Mouse (Mus musculus) Patski (cell line): ENCODE measurements at regions not wholly inside any gene's neighbourhood (a gene's known extent, or its start where the extent isn't known, plus 50 kb on each side); places are given as distances from the start of the nearest gene placed in this dataset.

Experiments
- ATAC-seq: fragments of 100-300 bp; one replicate; pipeline ENCODE4 v1.8.0; 2021
- CTCF ChIA-PET: fragments of 350-600 bp; sonication (Branson Sonifier 250); formaldehyde crosslinking; loops from one replicate; lab custom pipeline; 2022; ENCODE audit warnings: inconsistent platforms; lab: Charles Lee
- POLR2A ChIA-PET: fragments of 350-600 bp; sonication (Branson Sonifier 250); formaldehyde crosslinking; loops from one replicate; lab custom pipeline; 2022; ENCODE audit warnings: antibody characterized with exemption, inconsistent platforms; lab: Charles Lee
- DNase-seq: peaks from one replicate; pipeline ENCODE4 v3.0.0-alpha.2; 2011; ENCODE audit warnings: low read depth, low spot score
- H3K27me3 ChIP-seq: fragments of 371-371 bp; one replicate; pipeline ENCODE4 v1.5.1; 2021
- CTCF ChIP-seq: fragments of 100-300 bp; IDR thresholded peaks from one replicate; pipeline ENCODE4 v1.5.1; 2021
- in situ Hi-C: fragments of 300-500 bp; cut with MboI; formaldehyde crosslinking; loops from 3 replicates; pipeline ENCODE4 v1.11.1; 2018; ENCODE audit warnings: low pct_unique_long_range_greater_than_20kb, mixed read lengths

DNA sequence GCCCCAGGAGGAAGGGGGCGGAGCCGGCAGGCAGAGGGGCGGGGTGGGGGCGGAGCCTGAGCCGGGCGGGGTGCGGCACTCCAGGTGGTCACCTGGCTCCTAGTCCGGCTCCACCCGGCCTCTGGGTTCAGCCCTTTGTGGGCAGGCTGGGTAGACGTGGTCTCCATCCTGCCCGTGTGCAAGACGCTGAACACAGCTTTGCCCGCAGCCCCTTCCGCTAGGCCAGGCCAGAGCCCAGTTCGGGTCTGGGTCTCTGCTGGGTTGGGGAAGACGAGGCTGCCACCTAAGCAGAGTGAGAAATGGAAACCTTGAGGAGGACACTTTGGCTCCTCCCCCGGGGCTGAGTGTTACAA lies 161.4 kb upstream of the Nfe2l3 start:
- TF ChIP-seq CTCF: no peak
- ChIA-PET POLR2A (no interaction called here), CTCF (no interaction called here)
- DNase-seq (no peak), ATAC-seq (no peak)
- in situ Hi-C loops: no loop called here
- peaks cover 7% of the 10 kb centered on the region for H3K27me3 ChIP-seq

DNA sequence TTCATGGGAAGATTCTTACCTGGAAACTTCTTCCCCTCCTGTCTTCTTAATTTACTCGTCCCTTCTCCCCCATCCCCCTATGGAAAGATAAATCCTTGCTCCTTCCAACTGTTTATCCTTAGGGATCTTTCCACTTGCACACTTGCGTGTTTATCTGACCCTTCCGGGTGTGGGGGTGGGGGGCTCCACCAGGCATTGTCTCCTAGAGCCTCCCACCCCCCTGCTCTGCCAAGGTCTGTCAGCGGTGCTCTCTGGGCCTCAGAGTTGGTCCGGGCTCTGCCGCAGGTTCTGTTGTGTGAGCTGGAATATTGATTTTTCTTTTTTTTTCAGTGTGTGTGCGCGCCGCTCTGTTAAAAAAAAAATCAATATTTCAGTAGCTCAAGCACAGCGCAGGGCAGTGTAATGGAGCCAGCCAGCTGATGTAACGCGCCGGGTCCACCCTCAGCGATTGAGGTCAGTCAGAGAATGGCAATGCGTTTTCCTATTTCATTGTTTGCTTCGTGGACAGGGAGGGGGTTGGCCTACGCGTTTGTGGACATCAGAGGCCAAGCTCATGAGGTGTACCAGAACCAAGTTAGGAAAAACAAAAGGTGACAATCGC lies 160.2 kb upstream of the Nfe2l3 start:
- TF ChIP-seq CTCF: no peak
- ATAC-seq: no peak
- no peak for DNase-seq
- CTCF ChIA-PET: no interaction called here
- POLR2A ChIA-PET: no interaction called here
- H3K27me3 ChIP-seq: peaks cover 10% of the 10 kb centered on the region
- in situ Hi-C loops: no loop called here

DNA sequence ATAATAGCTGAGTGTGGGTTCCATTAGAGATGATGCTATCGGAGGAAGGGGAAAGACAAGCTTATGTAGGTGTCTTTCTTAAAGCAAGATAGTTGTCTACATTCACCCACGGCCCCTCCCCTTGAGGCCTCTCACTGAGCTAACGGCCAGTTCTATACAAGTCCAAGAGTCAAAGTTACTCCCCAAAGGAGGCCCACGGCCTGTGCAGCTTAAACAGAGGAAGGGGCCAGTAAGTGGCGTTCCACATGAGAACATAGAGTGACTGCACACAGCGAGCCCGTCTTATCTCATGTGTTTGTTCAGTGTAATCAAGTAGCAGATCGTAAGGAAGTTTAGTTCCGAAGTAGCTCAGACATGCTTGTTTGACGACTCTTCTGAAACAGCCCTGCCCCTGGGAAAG lies 153.0 kb upstream of the Nfe2l3 start:
- in situ Hi-C loops: no loop called here

DNA sequence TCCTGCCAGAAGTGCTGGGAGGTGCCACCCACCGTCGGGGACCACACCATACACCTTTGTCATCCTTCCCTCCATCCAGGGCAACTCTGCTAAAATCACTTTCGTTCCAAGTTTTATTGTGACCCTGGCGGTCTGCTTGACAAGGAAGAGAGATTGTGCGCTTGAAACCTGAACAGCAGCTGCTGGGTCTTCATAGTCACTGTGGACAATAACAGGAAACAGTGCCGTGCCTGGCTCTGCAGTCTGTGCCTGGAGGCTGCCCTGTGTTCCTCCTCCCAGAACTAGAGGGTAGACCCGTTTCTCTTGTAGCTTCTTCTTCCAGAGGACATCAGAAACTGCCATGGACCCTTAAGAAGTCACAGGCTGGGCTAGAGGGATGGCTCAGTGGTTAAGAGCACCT lies 152.2 kb upstream of the Nfe2l3 start:
- ATAC-seq (no peak), DNase-seq (no peak)
- POLR2A ChIA-PET: no interaction called here
- in situ Hi-C loops: no loop called here
- CTCF ChIA-PET: no interaction called here
- TF ChIP-seq CTCF: no peak
- H3K27me3 ChIP-seq: peaks cover 4% of the 10 kb centered on the region

More for the DNA sequence above, 153.0 kb upstream of the Nfe2l3 start:
- CTCF ChIA-PET: interaction anchor here (1.0 kb wide), 1 partner anchor 9 kb away, joined by 4 read pairs; no protein-coding TSS in a partner anchor
- ATAC-seq (no peak), DNase-seq (no peak)
- H3K27me3 ChIP-seq: peaks cover 4% of the 10 kb centered on the region
- TF ChIP-seq CTCF: no peak
- POLR2A ChIA-PET: no interaction called here

DNA sequence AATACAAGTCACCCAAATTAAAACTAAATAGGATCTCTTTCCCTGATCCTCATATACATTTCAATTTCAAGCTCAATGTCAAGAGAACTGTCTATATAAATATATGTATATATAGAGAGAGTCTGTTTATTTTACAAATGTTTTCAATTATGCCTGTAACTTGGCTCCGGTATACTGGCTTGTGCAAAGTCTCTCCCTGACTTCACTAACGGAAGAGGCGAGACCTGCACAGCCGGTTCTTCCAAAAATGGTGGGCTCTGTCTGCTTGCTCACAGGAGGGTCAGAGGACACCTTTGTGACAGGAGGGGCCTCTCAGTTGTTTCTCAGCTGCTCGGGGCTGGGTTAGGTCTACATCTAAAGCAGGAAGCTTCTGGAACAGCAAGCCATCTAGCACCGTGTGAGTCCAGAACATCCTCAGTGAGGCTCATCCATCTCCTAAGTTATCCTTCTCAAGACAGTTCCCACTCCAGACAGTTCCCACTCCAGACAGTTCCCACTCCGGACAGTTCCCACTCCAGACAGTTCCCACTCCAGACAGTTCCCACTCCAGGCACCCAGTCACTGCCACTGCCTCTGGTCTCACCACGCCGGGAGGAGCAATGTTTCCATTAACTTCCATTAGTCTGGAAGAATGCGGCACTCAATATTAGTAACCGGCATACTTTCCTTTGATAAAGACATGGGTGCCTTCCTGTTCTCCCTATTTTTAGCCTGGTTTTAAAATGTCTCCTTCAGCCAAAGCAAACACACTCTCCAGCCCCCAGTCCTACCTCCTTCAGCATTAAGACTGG lies 148.4 kb upstream of the Nfe2l3 start:
- POLR2A ChIA-PET: interaction anchor here (0.6 kb wide), 1 partner anchor 12 kb away, joined by 3 read pairs; no protein-coding TSS in a partner anchor
- H3K27me3 ChIP-seq: no peaks in the 10 kb centered on the region
- no peak for TF ChIP-seq CTCF
- ATAC-seq (no peak), DNase-seq (no peak)
- in situ Hi-C loops: no loop called here
- CTCF ChIA-PET: interaction anchor here (1.1 kb wide), 1 partner anchor 43 kb away, joined by 3 read pairs; no protein-coding TSS in a partner anchor

DNA sequence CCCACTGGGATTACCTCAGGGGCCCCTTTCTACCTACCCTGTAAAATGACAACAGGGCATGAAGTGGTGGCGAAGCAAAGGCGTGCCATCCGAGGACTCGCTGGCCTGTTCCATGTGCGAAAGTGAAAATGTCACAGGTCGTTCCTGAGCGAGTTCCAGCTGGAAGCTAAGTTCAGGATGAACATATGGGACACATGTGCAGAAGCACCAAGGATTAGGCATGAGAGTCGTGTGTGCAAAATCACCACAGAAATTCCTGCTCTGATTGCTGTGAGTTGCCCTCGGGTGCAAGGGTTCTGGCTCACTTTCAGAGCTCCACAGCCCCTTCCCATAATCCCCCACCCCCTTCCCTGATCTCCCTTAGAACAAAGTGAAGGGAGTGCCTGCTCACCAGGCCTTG lies 147.6 kb upstream of the Nfe2l3 start:
- H3K27me3 ChIP-seq: no peaks in the 10 kb centered on the region
- TF ChIP-seq CTCF: no peak
- DNase-seq: no peak
- ChIA-PET CTCF (no interaction called here), POLR2A (no interaction called here)
- in situ Hi-C loops: no loop called here
- no peak for ATAC-seq

DNA sequence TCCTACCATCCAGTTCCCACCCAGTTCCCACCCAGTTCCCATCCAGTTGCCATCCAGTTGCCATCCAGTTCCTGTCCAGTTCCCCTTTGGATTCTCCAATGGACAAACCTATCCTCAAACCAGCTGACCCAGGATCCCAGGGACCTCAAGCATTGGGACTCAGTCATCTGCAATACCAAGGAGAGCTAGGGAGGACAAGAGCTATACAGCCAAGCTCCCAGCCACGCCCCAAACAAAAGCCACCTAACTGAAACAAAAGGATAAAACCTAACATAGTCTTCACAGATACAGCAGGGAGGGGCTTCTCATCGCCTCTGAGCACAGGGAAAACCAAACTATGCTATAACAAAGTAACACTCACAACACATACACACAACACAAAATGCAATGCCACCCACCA lies 145.6 kb upstream of the Nfe2l3 start:
- DNase-seq (no peak), ATAC-seq (no peak)
- in situ Hi-C loops: no loop called here
- H3K27me3 ChIP-seq: no peaks in the 10 kb centered on the region
- no peak for TF ChIP-seq CTCF
- ChIA-PET POLR2A (no interaction called here), CTCF (interaction anchor here (1.0 kb wide), 1 partner anchor 9 kb away, joined by 3 read pairs; no protein-coding TSS in a partner anchor)

DNA sequence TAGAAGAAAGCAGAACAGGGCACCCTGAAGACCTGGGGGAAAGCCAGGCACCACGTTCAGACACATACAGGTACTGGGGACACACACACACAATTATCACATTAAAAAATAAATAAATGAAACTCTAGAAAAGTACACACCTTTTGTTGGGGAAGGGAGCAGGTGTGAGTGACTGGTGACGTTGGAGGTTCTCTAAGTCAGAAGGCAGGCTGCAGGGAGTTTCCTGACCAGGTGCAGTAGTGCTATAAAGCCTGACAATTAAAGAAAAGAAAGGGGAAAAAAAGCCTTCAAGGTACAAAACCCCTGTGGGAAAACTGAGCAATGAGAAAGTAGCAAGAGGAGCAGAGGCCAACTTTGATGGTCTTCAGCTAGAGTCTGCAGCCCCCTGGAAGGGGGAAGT lies 145.1 kb upstream of the Nfe2l3 start:
- CTCF ChIA-PET: no interaction called here
- DNase-seq: no peak
- ATAC-seq: no peak
- no peaks in the 10 kb centered on the region for H3K27me3 ChIP-seq
- in situ Hi-C loops: no loop called here
- POLR2A ChIA-PET: no interaction called here
- TF ChIP-seq CTCF: no peak

DNA sequence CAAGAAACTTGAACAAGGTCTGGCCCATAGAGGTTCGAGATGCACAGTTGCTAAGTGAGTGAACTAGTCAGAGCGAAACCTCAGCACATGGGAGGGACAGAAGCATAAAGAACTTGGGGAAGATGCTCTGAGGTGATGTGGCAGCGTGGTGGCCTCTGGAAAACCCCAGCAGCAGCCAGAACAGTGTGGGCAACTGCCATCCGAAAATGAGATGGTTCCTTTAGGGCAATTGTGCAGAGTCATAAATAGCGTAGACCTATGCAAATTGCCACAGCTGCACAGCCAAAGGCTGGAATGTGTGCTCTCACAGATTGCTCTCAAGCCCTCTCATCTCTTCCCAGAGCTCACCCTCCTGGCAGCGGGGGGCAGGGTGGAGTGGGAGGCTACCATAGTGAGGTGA lies 144.7 kb upstream of the Nfe2l3 start:
- ChIA-PET CTCF (no interaction called here), POLR2A (no interaction called here)
- no peak for TF ChIP-seq CTCF

DNA sequence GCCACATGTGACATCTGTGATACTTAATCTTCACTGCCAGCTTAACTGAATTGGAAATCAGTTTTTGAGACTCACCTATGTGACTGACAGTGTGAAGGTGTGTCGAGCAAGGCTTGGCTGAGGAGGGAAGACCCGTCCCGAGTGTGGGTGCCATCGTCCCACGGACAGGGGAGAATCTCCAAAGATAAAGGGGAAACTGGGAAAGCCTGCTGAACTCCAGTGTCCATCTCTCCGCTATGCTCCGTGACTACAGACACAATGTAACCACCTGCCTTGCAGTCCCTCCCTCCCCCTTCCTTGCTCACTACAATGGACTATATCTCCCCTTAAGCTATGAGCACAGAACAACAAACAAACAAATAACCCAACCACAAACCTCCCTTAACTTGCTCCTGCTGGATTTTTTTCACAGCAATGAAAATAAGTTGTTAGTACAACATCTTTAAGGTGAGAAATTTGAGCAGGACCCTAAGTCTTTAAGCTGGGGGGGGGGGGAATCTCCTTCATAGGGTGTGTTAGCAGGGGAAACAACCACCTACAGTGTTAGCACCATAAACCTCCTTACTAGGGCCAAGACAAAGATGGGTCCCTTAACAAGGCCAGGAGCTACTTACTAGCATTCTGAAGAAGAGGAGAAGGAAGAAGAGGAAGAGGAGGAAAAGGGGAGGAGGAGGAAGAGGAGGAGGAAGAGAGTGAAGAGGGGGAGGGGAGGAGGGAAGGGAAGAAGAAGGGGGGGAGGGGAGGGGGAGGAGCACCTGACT lies 144.0 kb upstream of the Nfe2l3 start:
- in situ Hi-C loops: no loop called here

More for the DNA sequence above, 144.7 kb upstream of the Nfe2l3 start:
- DNase-seq (no peak), ATAC-seq (no peak)
- in situ Hi-C loops: no loop called here
- H3K27me3 ChIP-seq: no peaks in the 10 kb centered on the region

More for the DNA sequence above, 144.0 kb upstream of the Nfe2l3 start:
- DNase-seq (no peak), ATAC-seq (no peak)
- ChIA-PET POLR2A (no interaction called here), CTCF (interaction anchor here (0.9 kb wide), 1 partner anchor 10 kb away, joined by 4 read pairs; no protein-coding TSS in a partner anchor)
- no peaks in the 10 kb centered on the region for H3K27me3 ChIP-seq
- TF ChIP-seq CTCF: no peak
